Mouse (Mus musculus) urinary bladder, postnatal 36 days (tissue): ENCODE data around the gene Gm11938.
A peak's percentile ranks its signal among the peaks of the same experiment; 100 is the strongest.

ENCODE experiments used
- DNase-seq, 2 experiments: peaks; one replicate each; pipeline ENCODE4 v3.0.0; 2022; ENCODE audit warnings: low spot score in 2 of 2, mixed read lengths in 1 of 2

The Gm11938 gene

GRCm38 (mm10) chr11:99574106-99574505, 29.0 kb downstream of the Gm11938 start:
- DNase-seq: peak; percentile 65 to 77

GRCm38 (mm10) chr11:99573164-99573563, 29.9 kb downstream of the Gm11938 start:
- no peak for DNase-seq

GRCm38 (mm10) chr11:99566530-99566929, 36.6 kb downstream of the Gm11938 start, which contains the start of gene Krtap3-1:
Krtap3-1 (minus strand) TSS chr11:99566630.
- no peak for DNase-seq

GRCm38 (mm10) chr11:99562580-99562979, 40.5 kb downstream of the Gm11938 start:
- DNase-seq: no peak

GRCm38 (mm10) chr11:99559366-99559765, 43.7 kb downstream of the Gm11938 start, which contains the start of gene Gm11939:
Gm11939 (minus strand) TSS chr11:99559466.
- DNase-seq: no peak

GRCm38 (mm10) chr11:99557976-99558745, 44.9 kb downstream of the Gm11938 start:
- no peak for DNase-seq

- DNase-seq: no peak
These were observed 46.4 kb downstream of the Gm11938 start, which contains the start of gene Krtap3-2 for GRCm38 (mm10) chr11:99556753-99557152. Krtap3-2 (minus strand) TSS chr11:99556853.

- DNase-seq: no peak
These were observed 46.9 kb downstream of the Gm11938 start for GRCm38 (mm10) chr11:99556195-99556594.
